Mouse (Mus musculus) olfactory bulb, adult 2 months (tissue): ENCODE measurements around the gene Gpr18.

ENCODE experiments used
- CTCF ChIP-seq: fragments of 200-500 bp; IDR thresholded peaks from 2 replicates; pipeline ENCODE4 v1.5.1; 2012; ENCODE audit warnings: low read depth, mild to moderate bottlenecking, low read length, moderate library complexity; ENCODE audit not compliant: insufficient read depth
- POLR2A ChIP-seq: fragments of 200-500 bp; IDR thresholded peaks from 2 replicates; pipeline ENCODE4 v1.6.1; 2012; ENCODE audit warnings: mild to moderate bottlenecking, low read depth, low read length, moderate library complexity; ENCODE audit not compliant: insufficient read depth

- TF ChIP-seq CTCF (no peak), POLR2A (no peak)
Measured at GRCm38 (mm10) chr14:121947201-121947760, 31.7 kb upstream of the Gpr18 start.
